Mouse (Mus musculus) hindbrain, embryonic 15.5 days (tissue): ENCODE measurements at regions not wholly inside any gene's neighbourhood (a gene's known extent, or its start where the extent isn't known, plus 50 kb on each side); places are given as distances from the start of the nearest gene placed in this dataset.
"Not testable (repeated sequence)": the region's sequence is repeated elsewhere in the genome, so short reads cannot be mapped to it uniquely, and the experiment has no call there.

ENCODE experiments used
- ATAC-seq: fragments of 200-750 bp; cut with Nextera tagmentation; 2 replicates; pipeline ENCODE4 v1.8.0; 2017; ENCODE audit warnings: low read depth, moderate number of reproducible peaks, moderate TSS enrichment; ENCODE audit not compliant: low FRiP score
- H3K27ac ChIP-seq: fragments of 300-500 bp; sonication (generic); replicated peaks from 2 replicates; pipeline ENCODE4 v1.5.1; 2015; ENCODE audit warnings: mild to moderate bottlenecking, inconsistent platforms
- H3K27me3 ChIP-seq: fragments of 300-500 bp; sonication (generic); 2 replicates; pipeline ENCODE4 v1.6.1; 2015; ENCODE audit warnings: control low read depth, inconsistent platforms
- H3K36me3 ChIP-seq: fragments of 300-500 bp; sonication (generic); 2 replicates; pipeline ENCODE4 v1.6.1; 2015; ENCODE audit warnings: control low read depth, inconsistent platforms
- H3K4me1 ChIP-seq: fragments of 300-500 bp; sonication (generic); replicated peaks from 2 replicates; pipeline ENCODE4 v1.6.1; 2015; ENCODE audit warnings: control low read depth, inconsistent platforms
- H3K4me2 ChIP-seq: fragments of 300-500 bp; sonication (generic); 2 replicates; pipeline ENCODE4 v1.6.1; 2015; ENCODE audit warnings: moderate library complexity, mild to moderate bottlenecking, inconsistent platforms
- H3K4me3 ChIP-seq: fragments of 300-500 bp; sonication (generic); 2 replicates; pipeline ENCODE4 v1.5.1; 2015; ENCODE audit warnings: mild to moderate bottlenecking, inconsistent platforms
- H3K9ac ChIP-seq: fragments of 300-500 bp; sonication (generic); 2 replicates; pipeline ENCODE4 v1.6.1; 2015; ENCODE audit warnings: inconsistent platforms
- H3K9me3 ChIP-seq: fragments of 300-500 bp; sonication (generic); 2 replicates; pipeline ENCODE4 v1.6.1; 2016; ENCODE audit warnings: control low read depth, inconsistent platforms
- WGBS: fragments of 180-500 bp; shearing (Covaris S2); methylation state at CpG from one replicate; pipeline ENCODE4 v1.1.7; 2015; 5-methylcytosine and 5-hydroxymethylcytosine counted together

- not testable (repeated sequence) for ATAC-seq, H3K4me1 ChIP-seq, H3K36me3 ChIP-seq, H3K4me3 ChIP-seq, H3K4me2 ChIP-seq, H3K9ac ChIP-seq, H3K9me3 ChIP-seq, H3K27ac ChIP-seq, H3K27me3 ChIP-seq
- 96% methylated on average over 4 of the region's 4 CpGs for WGBS
Observed at GRCm38 (mm10) chr6:13763636-13764035, 76.1 kb downstream of the Gpr85 start.

- Histone ChIP-seq H3K36me3 (no peaks in the 10 kb centered on the region), H3K4me1 (no peaks in the 10 kb centered on the region), H3K27ac (no peak overlapping the region), H3K27me3 (no peaks in the 10 kb centered on the region), H3K9me3 (no peaks in the 10 kb centered on the region), H3K4me2 (no peak overlapping the region), H3K9ac (no peak overlapping the region), H3K4me3 (no peak overlapping the region)
- 94% methylated on average over 2 of the region's 2 CpGs for WGBS
- ATAC-seq: no peak
Observed at GRCm38 (mm10) chr6:13759431-13759830, 80.3 kb downstream of the Gpr85 start.

- ATAC-seq: no peak
- Histone ChIP-seq H3K9ac (no peak overlapping the region), H3K36me3 (no peaks in the 10 kb centered on the region), H3K27ac (no peak overlapping the region), H3K27me3 (no peaks in the 10 kb centered on the region), H3K9me3 (no peaks in the 10 kb centered on the region), H3K4me1 (no peaks in the 10 kb centered on the region), H3K4me2 (no peak overlapping the region), H3K4me3 (no peak overlapping the region)
Observed at GRCm38 (mm10) chr6:13758946-13759345, 80.8 kb downstream of the Gpr85 start.

GRCm38 (mm10) chr6:13748931-13749638, 71.3 kb upstream of the Bmt2 start:
- Histone ChIP-seq H3K4me3 (no peak overlapping the region), H3K9me3 (no peaks in the 10 kb centered on the region)
- ATAC-seq: no peak

GRCm38 (mm10) chr6:13747969-13748368, 70.2 kb upstream of the Bmt2 start:
- peaks cover 5% of the 10 kb centered on the region for H3K4me1 ChIP-seq
- H3K9ac ChIP-seq: 0 out of 2 replicates have a peak overlapping the region, but pooled peaks have one; percentile 27
- H3K27ac ChIP-seq: 0 out of 2 replicates have a peak overlapping the region, but pooled peaks have one; percentile 11
- no peak overlapping the region for H3K4me3 ChIP-seq
- H3K9me3 ChIP-seq: no peaks in the 10 kb centered on the region
- WGBS: 14% methylated on average over 8 of the region's 8 CpGs
- H3K36me3 ChIP-seq: no peaks in the 10 kb centered on the region
- H3K27me3 ChIP-seq: no peaks in the 10 kb centered on the region
- ATAC-seq: no peak
- peak overlapping the region; percentile 34 for H3K4me2 ChIP-seq

More at GRCm38 (mm10) chr6:13748931-13749638, 71.3 kb upstream of the Bmt2 start:
- Histone ChIP-seq H3K4me1 (peaks cover 5% of the 10 kb centered on the region), H3K27me3 (no peaks in the 10 kb centered on the region), H3K36me3 (no peaks in the 10 kb centered on the region), H3K9ac (no peak overlapping the region), H3K4me2 (no peak overlapping the region), H3K27ac (no peak overlapping the region)
- 49% methylated on average over 7 of the region's 7 CpGs for WGBS

GRCm38 (mm10) chr6:13746577-13747482, 69.1 kb upstream of the Bmt2 start:
- no peak for ATAC-seq
- H3K36me3 ChIP-seq: no peaks in the 10 kb centered on the region
- no peak overlapping the region for H3K4me3 ChIP-seq
- 81% methylated on average over 8 of the region's 8 CpGs for WGBS
- H3K27me3 ChIP-seq: no peaks in the 10 kb centered on the region
- H3K9ac ChIP-seq: no peak overlapping the region
- H3K4me2 ChIP-seq: no peak overlapping the region
- H3K27ac ChIP-seq: no peak overlapping the region
- H3K4me1 ChIP-seq: peaks cover 5% of the 10 kb centered on the region
- no peaks in the 10 kb centered on the region for H3K9me3 ChIP-seq
